Mouse (Mus musculus) heart, embryonic 13.5 days (tissue): ENCODE results near the gene Fgfr1op2. TPM values are rescaled to one million over a fixed set of nuclear protein-coding genes. Genes with fewer than 3 reads are reported as not detected.

Source experiments
- ATAC-seq: fragments of 200-750 bp; cut with Nextera tagmentation; 2 replicates; pipeline ENCODE4 v1.8.0; 2017; ENCODE audit warnings: moderate TSS enrichment; ENCODE audit not compliant: insufficient number of reproducible peaks, low FRiP score, low TSS enrichment; ENCODE audit errors: extremely low read depth
- H3K27ac ChIP-seq: fragments of 300-500 bp; sonication (generic); replicated peaks from 2 replicates; pipeline ENCODE4 v1.5.1; 2015; ENCODE audit warnings: moderate library complexity, mild to moderate bottlenecking, inconsistent platforms
- H3K27me3 ChIP-seq: fragments of 300-500 bp; sonication (generic); replicated peaks from 2 replicates; pipeline ENCODE4 v1.6.1; 2015; ENCODE audit warnings: mild to moderate bottlenecking, inconsistent platforms
- H3K36me3 ChIP-seq: fragments of 300-500 bp; sonication (generic); 2 replicates; pipeline ENCODE4 v1.6.1; 2015; ENCODE audit warnings: mild to moderate bottlenecking, inconsistent platforms
- H3K4me1 ChIP-seq: fragments of 300-500 bp; sonication (generic); 2 replicates; pipeline ENCODE4 v1.6.1; 2015; ENCODE audit warnings: inconsistent platforms
- H3K4me2 ChIP-seq: fragments of 300-500 bp; sonication (generic); 2 replicates; pipeline ENCODE4 v1.6.1; 2015; ENCODE audit warnings: inconsistent platforms, mild to moderate bottlenecking, moderate library complexity
- H3K4me3 ChIP-seq: fragments of 300-500 bp; sonication (generic); 2 replicates; pipeline ENCODE4 v1.5.1; 2015; ENCODE audit warnings: moderate library complexity, mild to moderate bottlenecking, inconsistent platforms
- H3K9ac ChIP-seq: fragments of 300-500 bp; sonication (generic); 2 replicates; pipeline ENCODE4 v1.6.1; 2015; ENCODE audit warnings: inconsistent platforms, mild to moderate bottlenecking, moderate library complexity
- H3K9me3 ChIP-seq: fragments of 300-500 bp; sonication (generic); 2 replicates; pipeline ENCODE4 v1.6.1; 2016; ENCODE audit warnings: inconsistent platforms
- WGBS: fragments of 180-500 bp; shearing (Covaris S2); methylation state at CpG from one replicate; pipeline ENCODE4 v1.1.7; 2015; ENCODE audit warnings: mixed read lengths; 5-methylcytosine and 5-hydroxymethylcytosine counted together
- polyA plus RNA-seq: library from polyadenylated mRNA; unstranded; fragments of >200 nt; fragmentation: Nextera tagmentation; extraction: Ambion mirVana; gene quantifications from 2 replicates; pipeline ENCODE4 v1.2.1, GENCODE M21; 2015

The Fgfr1op2 gene
- polyA plus RNA-seq, 1 experiment from 2014 or later = 79.8 TPM

DNA sequence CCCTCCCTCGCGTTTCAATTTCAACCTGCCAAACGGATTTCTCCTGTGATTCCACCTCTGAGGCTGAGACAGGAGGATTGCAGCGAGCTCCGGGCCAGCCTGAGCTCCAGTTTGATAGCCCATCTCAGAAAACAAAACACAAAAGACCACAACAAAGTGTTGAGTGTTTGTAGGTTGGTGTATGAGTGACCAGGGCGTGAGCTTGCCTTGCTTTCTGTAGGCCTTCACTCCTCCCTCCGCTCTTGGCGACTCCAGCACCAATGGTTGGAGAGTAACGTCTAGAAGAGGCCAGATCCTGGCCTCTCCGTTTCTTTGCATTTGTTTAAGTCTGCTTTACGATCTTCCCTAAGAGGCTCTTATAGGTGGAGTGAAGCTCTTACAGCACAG, 66.2 kb downstream of the Fgfr1op2 start:
- Histone ChIP-seq H3K36me3 (peaks cover 8% of the 10 kb centered on the region; the same call in 1 of the 2 replicates), H3K9ac (peak overlapping the region; percentile 93), H3K4me3 (peak overlapping the region; percentile 84), H3K9me3 (no peaks in the 10 kb centered on the region), H3K27ac (peak overlapping the region; percentile 95), H3K27me3 (no peaks in the 10 kb centered on the region), H3K4me2 (peak overlapping the region; percentile 87), H3K4me1 (peaks cover 15% of the 10 kb centered on the region)
- no peak for ATAC-seq
- 26% methylated on average over 11 of the region's 11 CpGs for WGBS

Other genes starting within 250 kb of the Fgfr1op2 start
- gene Itpr2, start 75.0 kb upstream of the Fgfr1op2 start, polyA plus RNA-seq = 31.2 and 31.4 TPM in 2 replicates
- gene Ints13, start 632 bp downstream of the Fgfr1op2 start, polyA plus RNA-seq = 43.4 and 50.9 TPM in 2 replicates
- gene Med21, start 65.3 kb downstream of the Fgfr1op2 start, polyA plus RNA-seq = 139 and 155 TPM in 2 replicates
- gene Tm7sf3, start 65.6 kb downstream of the Fgfr1op2 start, polyA plus RNA-seq = 36.4 and 38.9 TPM in 2 replicates
- 37.9 and 41.4 TPM in 2 replicates for gene Stk38l, start 147.8 kb downstream of the Fgfr1op2 start, polyA plus RNA-seq
- 2.2 and 2.5 TPM in 2 replicates for gene Arntl2, start 218.9 kb downstream of the Fgfr1op2 start, polyA plus RNA-seq